Mouse (Mus musculus) testis, adult 2 months (tissue): ENCODE measurements around the gene Pycr1. TPM values are rescaled to one million over a fixed set of nuclear protein-coding genes. Genes with fewer than 3 reads are reported as not detected.

Experiments
- H3K27ac ChIP-seq: fragments of 200-500 bp; 2 replicates; pipeline ENCODE4 v1.5.1; 2012; ENCODE audit warnings: low read depth, low read length; ENCODE audit not compliant: control insufficient read depth, insufficient read depth
- H3K27me3 ChIP-seq: fragments of 200-500 bp; 2 replicates; pipeline ENCODE4 v1.6.1; 2012; ENCODE audit warnings: mild to moderate bottlenecking, low read length, moderate library complexity; ENCODE audit not compliant: control insufficient read depth, insufficient read depth
- H3K36me3 ChIP-seq: fragments of 200-500 bp; 2 replicates; pipeline ENCODE4 v1.6.1; 2012; ENCODE audit warnings: mild to moderate bottlenecking, low read length; ENCODE audit not compliant: control insufficient read depth, insufficient read depth
- H3K4me1 ChIP-seq: fragments of 200-500 bp; 2 replicates; pipeline ENCODE4 v1.6.1; 2012; ENCODE audit warnings: low read length; ENCODE audit not compliant: control insufficient read depth, insufficient read depth
- H3K4me3 ChIP-seq: fragments of 200-500 bp; 2 replicates; pipeline ENCODE4 v1.5.1; 2012; ENCODE audit warnings: low read depth, mild to moderate bottlenecking, low read length, moderate library complexity, mixed read lengths; ENCODE audit not compliant: control insufficient read depth
- CTCF ChIP-seq: fragments of 200-500 bp; IDR thresholded peaks from 2 replicates; pipeline ENCODE4 v1.5.1; 2012; ENCODE audit warnings: low read depth, mild to moderate bottlenecking, inconsistent platforms, low read length, moderate library complexity; ENCODE audit not compliant: control insufficient read depth, insufficient read depth, insufficient replicate concordance
- POLR2A ChIP-seq: fragments of 200-500 bp; IDR thresholded peaks from 2 replicates; pipeline ENCODE4 v1.6.1; 2012; ENCODE audit warnings: low read depth, mild to moderate bottlenecking, inconsistent platforms, low read length, moderate library complexity; ENCODE audit not compliant: control insufficient read depth
- polyA plus RNA-seq: library from polyadenylated mRNA; depleted of rRNA; stranded (reverse); fragments of >200 nt; gene quantifications from 2 replicates; pipeline ENCODE4 v1.2.3, GENCODE M21; 2012

Pycr1 gene
- polyA plus RNA-seq, 1 experiment: 0.98 TPM

GRCm38 (mm10) chr11:120663714-120664113 lies 20.1 kb upstream of the Pycr1 start:
- no peak for TF ChIP-seq CTCF
- TF ChIP-seq POLR2A: no peak
- H3K27ac ChIP-seq: no peak overlapping the region
- no peaks in the 10 kb centered on the region for H3K36me3 ChIP-seq
- peaks cover 13% of the 10 kb centered on the region for H3K4me1 ChIP-seq
- H3K4me3 ChIP-seq: no peak overlapping the region
- H3K27me3 ChIP-seq: no peaks in the 10 kb centered on the region; the same call in 1 of the 2 replicates

- Histone ChIP-seq H3K4me3 (no peak overlapping the region), H3K27ac (no peak overlapping the region), H3K4me1 (peaks cover 13% of the 10 kb centered on the region), H3K27me3 (no peaks in the 10 kb centered on the region; the same call in 1 of the 2 replicates), H3K36me3 (no peaks in the 10 kb centered on the region)
- TF ChIP-seq POLR2A: no peak
- TF ChIP-seq CTCF: no peak
Observed at GRCm38 (mm10) chr11:120662759-120663158, 19.2 kb upstream of the Pycr1 start.

GRCm38 (mm10) chr11:120661076-120661460 lies 17.5 kb upstream of the Pycr1 start, which contains the start of gene Notum:
Gene Notum (minus strand): TSS chr11:120661175.
- Histone ChIP-seq H3K27ac (no peak within 1 kb of the TSS), H3K4me1 (peaks cover 13% of the 10 kb centered on the region), H3K36me3 (no peaks in the 10 kb centered on the region), H3K27me3 (no peaks in the 10 kb centered on the region; the same call in 1 of the 2 replicates), H3K4me3 (peak within 1 kb of the TSS; percentile 19)
- TF ChIP-seq POLR2A: no peak
- TF ChIP-seq CTCF: no peak

- TF ChIP-seq POLR2A: no peak
- no peak for TF ChIP-seq CTCF
- H3K4me1 ChIP-seq: peaks cover 13% of the 10 kb centered on the region
- H3K27ac ChIP-seq: no peak overlapping the region
- H3K36me3 ChIP-seq: no peaks in the 10 kb centered on the region
- H3K27me3 ChIP-seq: no peaks in the 10 kb centered on the region; the same call in 1 of the 2 replicates
- H3K4me3 ChIP-seq: peak overlapping the region; percentile 19
Observed at GRCm38 (mm10) chr11:120660301-120661075, 16.9 kb upstream of the Pycr1 start.

- no peaks in the 10 kb centered on the region; the same call in 1 of the 2 replicates for H3K27me3 ChIP-seq
- no peaks in the 10 kb centered on the region for H3K36me3 ChIP-seq
- H3K4me3 ChIP-seq: peak overlapping the region; percentile 19; the same call in 1 of the 2 replicates
- peaks cover 13% of the 10 kb centered on the region for H3K4me1 ChIP-seq
- TF ChIP-seq CTCF (no peak), POLR2A (no peak)
- no peak overlapping the region for H3K27ac ChIP-seq
Observed at GRCm38 (mm10) chr11:120659509-120660300, 16.1 kb upstream of the Pycr1 start.

- Histone ChIP-seq H3K36me3 (no peaks in the 10 kb centered on the region), H3K4me3 (no peak overlapping the region), H3K27ac (no peak overlapping the region), H3K4me1 (peaks cover 13% of the 10 kb centered on the region), H3K27me3 (no peaks in the 10 kb centered on the region; the same call in 1 of the 2 replicates)
- TF ChIP-seq CTCF (peak; percentile 25; the same call in 1 of the 2 replicates), POLR2A (no peak)
Observed at GRCm38 (mm10) chr11:120658876-120659410, 15.4 kb upstream of the Pycr1 start.

- H3K36me3 ChIP-seq: no peaks in the 10 kb centered on the region
- no peaks in the 10 kb centered on the region; the same call in 1 of the 2 replicates for H3K27me3 ChIP-seq
- H3K27ac ChIP-seq: no peak overlapping the region
- H3K4me3 ChIP-seq: no peak overlapping the region
- TF ChIP-seq CTCF (no peak), POLR2A (no peak)
- H3K4me1 ChIP-seq: peaks cover 13% of the 10 kb centered on the region
Observed at GRCm38 (mm10) chr11:120657301-120657700, 13.7 kb upstream of the Pycr1 start.
